Mouse (Mus musculus) hindbrain, embryonic 14.5 days (tissue): ENCODE data around the gene Fbxl3. TPM values are rescaled to one million over a fixed set of nuclear protein-coding genes. Genes with fewer than 3 reads are reported as not detected.

ENCODE experiments used
- polyA plus RNA-seq: library from polyadenylated mRNA; unstranded; fragments of >200 nt; fragmentation: Nextera tagmentation; extraction: Ambion mirVana; gene quantifications from 2 replicates; pipeline ENCODE4 v1.2.1, GENCODE M21; 2014

Fbxl3 gene
- polyA plus RNA-seq, 1 experiment from 2014 or later = 34.5 TPM

Other genes starting within 250 kb of the Fbxl3 start
- 25.0 and 31.1 TPM in 2 replicates for gene Kctd12, start 116.9 kb downstream of the Fbxl3 start, polyA plus RNA-seq
- not detected in 2 replicates for gene Acod1, start 52.6 kb downstream of the Fbxl3 start, polyA plus RNA-seq
- 14.7 and 17.0 TPM in 2 replicates for gene Cln5, start 29.4 kb downstream of the Fbxl3 start, polyA plus RNA-seq
- 76.4 and 78.9 TPM in 2 replicates for gene Mycbp2, start 247.2 kb upstream of the Fbxl3 start, polyA plus RNA-seq